In genomic region chr15:26052720-26053316, GRCm38 (mm10) we compare ENCODE assay signal across 21 mouse cellular contexts.
"Had no signal": no experiment of that assay in that cellular context is flagged by ENCODE, and none has a peak within 500 bp of the region (broad histone marks: within the 10 kb centered on the region; RNA-seq: fewer than 3 reads in every experiment).

No protein-coding gene starts in this region.

- ATAC-seq: liver, postnatal 0 days; lung, postnatal 0 days had no signal

- H3K4me3 ChIP-seq: kidney, embryonic 15.5 days; limb, embryonic 12.5 days; limb, embryonic 15.5 days; megakaryocyte, embryonic 14.5 days; neural tube, embryonic 12.5 days; neural tube, embryonic 15.5 days had no signal

- H3K27ac ChIP-seq: kidney, embryonic 15.5 days; limb, embryonic 12.5 days; limb, embryonic 15.5 days; liver, embryonic 14.5 days; neural tube, embryonic 12.5 days; neural tube, embryonic 15.5 days had no signal

- H3K4me1 ChIP-seq: kidney, embryonic 15.5 days; limb, embryonic 12.5 days; limb, embryonic 15.5 days; megakaryocyte, embryonic 14.5 days; neural tube, embryonic 12.5 days; neural tube, embryonic 15.5 days had no signal

- H3K4me2 ChIP-seq: kidney, embryonic 15.5 days; limb, embryonic 12.5 days; limb, embryonic 15.5 days; liver, embryonic 11.5 days; lung, embryonic 14.5 days; midbrain, embryonic 11.5 days; neural tube, embryonic 12.5 days; neural tube, embryonic 15.5 days had no signal

- DNase-seq: kidney, adult 11 months; kidney, adult 8-10 months; kidney, postnatal 10 days; kidney, postnatal 36 days; left cerebral cortex, postnatal 4 days; liver, postnatal 0 days; lung, embryonic 14.5 days; lung, postnatal 36 days; midbrain, embryonic 14.5 days; thymus, adult 18-20 months; thymus, postnatal 36 days had no signal

- H3K9ac ChIP-seq: kidney, embryonic 15.5 days; limb, embryonic 12.5 days; limb, embryonic 15.5 days; liver, embryonic 14.5 days; liver, postnatal 0 days; lung, embryonic 14.5 days; neural tube, embryonic 12.5 days; neural tube, embryonic 15.5 days had no signal

- H3K27me3 ChIP-seq: kidney, embryonic 15.5 days; limb, embryonic 12.5 days; limb, embryonic 15.5 days; megakaryocyte, embryonic 14.5 days; neural tube, embryonic 12.5 days; neural tube, embryonic 15.5 days had no signal

- H3K36me3 ChIP-seq: kidney, embryonic 15.5 days; limb, embryonic 12.5 days; limb, embryonic 15.5 days; neural tube, embryonic 12.5 days; neural tube, embryonic 15.5 days had no signal

- H3K9me3 ChIP-seq: limb, embryonic 15.5 days; megakaryocyte, embryonic 14.5 days; neural tube, embryonic 12.5 days had no signal
